Mouse (Mus musculus): ENCODE results near the gene Lsamp.
A peak's percentile ranks its signal among the peaks of the same experiment; 100 is the strongest.

The Lsamp gene

DNA sequence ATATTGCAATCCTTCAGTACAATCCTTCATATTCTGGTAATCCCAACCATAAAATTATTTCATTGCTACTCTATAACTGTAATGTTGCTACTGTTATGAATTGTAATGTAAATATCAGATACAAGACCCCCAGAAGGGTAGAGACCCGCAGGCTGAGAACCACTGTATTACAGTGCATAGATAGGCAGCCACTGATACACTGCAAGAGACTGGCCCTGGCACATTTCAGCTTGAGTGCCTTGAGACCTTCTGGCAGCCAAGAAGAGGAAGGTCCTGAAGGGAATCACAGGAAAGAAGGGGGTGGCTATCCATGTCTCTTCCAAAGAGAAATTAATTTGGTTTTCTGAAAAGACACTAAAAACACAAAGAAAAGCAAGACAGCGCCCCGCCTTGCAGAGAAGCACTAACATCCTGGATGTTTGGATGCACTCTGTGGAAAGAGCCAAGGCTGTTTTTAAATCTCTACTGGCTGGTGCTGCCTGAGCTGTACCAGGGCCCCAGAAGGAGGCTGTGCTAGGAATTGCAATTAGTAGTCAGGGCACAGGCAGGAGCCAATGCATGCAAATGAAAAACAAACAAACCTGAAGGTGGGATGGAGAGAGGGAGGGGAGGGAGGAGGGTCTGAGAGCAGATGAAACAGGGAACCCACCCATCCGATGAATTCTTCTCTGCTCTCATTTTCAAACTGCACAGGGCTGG lies 1787.4 kb downstream of the Lsamp start:
- DNase-seq (ENCODE audit: low spot score in 2 of 2): no peak

DNA sequence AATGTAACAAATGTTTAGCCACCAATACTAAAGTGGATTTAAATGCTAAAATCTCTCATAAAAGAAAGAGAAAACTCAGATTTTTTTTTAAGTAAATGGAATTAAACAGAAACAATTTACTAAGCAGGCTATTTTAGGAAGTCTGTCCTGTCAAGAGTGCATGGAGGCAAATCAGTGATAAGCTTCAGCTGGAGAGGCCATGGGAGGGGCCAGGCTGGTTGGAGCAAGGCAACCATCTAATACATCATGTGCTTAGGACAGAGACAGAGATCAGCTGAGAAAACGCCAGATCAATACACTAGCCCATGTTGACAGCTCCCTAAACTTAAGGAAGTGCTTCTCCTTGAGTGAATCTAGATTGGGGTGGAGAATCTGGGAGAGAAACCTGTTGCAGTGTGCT lies 1793.4 kb downstream of the Lsamp start:
- DNase-seq (ENCODE audit: low spot score in 2 of 2): no peak

DNA sequence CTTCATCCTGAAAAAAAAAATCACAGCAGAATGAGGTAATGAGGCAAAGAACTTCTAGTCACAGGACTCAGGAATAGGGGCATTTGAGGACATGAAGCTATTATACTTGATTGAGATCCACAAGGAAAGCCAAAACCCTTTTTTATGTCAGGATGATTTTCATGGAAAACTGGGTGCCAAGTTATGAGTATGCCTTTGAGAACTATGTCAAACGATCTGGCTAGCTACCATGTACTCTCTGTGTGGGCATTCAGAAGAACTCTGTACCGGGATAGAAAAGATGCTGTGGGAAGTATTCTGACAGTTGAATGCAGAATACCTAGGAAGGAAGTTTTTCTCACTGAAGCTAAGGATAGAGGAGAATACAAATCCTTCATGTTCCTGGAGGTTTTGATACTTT lies 1801.4 kb downstream of the Lsamp start:
- DNase-seq (ENCODE audit: low spot score in 2 of 2): no peak

DNA sequence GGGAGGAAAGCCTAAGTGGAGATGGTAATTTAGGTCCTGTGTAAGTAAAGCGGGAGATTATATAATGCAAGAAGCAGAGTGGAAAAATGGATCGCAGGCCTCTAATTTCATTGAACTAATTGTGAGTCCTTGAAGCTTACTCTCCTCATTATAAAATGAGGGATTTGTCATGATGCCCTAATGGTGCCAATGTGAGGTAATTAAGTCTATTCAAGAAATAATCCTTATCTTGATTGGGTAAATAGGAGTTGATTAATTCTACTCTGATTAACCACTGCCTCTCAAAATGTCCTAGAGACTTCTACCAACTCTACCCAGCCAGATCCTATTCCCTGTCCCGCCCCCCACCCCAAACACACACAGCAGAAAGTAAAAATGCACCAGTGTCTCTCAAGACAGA lies 1802.5 kb downstream of the Lsamp start:
- DNase-seq (ENCODE audit: low spot score in 2 of 2): no peak

DNA sequence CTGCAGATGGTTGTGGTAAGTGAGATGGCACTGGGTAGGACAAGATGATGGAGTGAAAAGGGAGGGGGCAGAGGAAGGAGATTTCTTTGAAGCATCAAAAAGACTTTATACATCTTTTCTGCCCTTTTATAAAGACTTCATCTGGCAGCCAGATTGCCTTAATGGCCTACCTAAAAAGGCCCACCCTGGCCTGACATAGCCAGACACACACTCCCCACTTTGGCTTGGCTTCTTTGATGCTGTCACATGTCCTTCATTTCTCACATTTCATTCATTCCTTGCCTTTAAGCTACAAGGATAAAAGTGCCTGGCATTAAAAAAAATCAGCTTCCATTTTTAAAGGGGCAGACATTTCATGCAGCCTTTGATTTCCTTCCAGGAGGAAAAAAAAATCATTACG lies 1803.0 kb downstream of the Lsamp start:
- no peak for DNase-seq (ENCODE audit: low spot score in 2 of 2)

DNA sequence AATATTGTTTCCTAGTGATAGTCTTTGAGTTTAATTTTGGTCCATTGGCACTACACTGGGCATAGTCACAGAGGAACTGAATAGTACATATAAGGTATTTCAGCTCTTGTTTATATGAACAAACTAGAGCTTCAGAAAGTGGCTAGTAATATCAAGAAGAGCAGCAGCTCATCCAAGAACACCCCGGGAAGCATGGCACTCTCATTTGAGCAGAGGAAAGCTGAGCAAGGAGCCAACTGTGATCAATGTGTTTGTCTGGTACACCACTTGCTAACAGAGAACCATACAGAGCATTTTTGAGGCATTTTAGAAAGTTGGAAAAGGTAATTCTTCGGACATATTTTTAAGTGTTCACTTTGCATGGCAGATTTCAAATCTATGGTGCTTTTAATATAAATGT lies 1805.9 kb downstream of the Lsamp start:
- no peak for DNase-seq (ENCODE audit: low spot score in 2 of 2)

DNA sequence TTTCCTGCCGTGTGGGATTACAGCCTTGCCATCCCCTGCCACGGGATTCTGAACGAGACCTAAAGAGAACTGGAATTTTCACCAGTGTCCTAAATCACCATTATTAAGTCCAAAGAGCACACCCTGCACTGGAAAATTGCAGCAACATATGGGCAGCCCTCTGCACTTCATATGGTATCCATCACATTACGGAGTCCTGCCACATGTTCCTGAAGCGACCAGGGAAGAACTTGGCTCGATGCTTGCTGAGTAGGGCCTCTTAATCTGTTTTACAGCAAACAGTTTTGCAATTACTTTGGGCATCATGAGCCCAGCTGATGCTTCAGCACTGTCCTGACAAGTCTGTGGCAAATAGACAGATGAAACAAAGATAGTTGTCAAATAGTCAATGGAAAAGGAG lies 1836.2 kb downstream of the Lsamp start:
- DNase-seq (ENCODE audit: low spot score in 2 of 2): no peak

DNA sequence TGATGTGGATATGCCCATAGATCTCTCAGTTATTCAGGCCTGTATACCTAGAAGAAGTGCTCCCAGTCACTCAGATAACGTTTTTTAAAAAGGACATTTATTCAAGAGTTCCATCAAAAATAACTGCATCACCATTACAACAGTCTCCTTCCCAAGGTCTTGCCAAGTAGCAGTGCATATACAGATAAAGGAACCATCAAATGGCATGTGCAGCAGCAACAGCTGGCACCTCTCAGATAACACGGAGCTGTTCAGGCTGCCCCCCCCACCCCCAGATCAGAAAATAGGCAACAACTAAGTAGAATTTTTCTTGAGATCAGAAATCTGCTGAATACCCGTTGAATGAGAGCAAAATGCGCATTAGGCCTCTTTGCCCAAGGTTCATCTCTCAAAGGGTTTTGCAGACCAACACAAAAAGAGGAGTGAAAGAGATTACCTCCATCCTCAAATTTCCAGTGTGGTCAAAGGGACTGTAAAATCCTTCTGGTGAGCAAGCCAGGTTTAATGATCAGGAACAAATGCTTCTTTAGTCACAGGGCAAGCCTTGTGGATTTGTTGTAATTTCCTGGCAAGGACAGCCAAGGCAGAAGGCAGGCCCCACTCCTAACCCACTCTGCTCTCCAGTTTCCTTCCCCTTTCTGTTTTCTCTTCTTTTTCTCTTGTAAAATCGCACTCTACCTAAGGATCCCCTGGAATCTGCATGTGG lies 1842.9 kb downstream of the Lsamp start:
- no peak for DNase-seq (ENCODE audit: low spot score in 2 of 2)

DNA sequence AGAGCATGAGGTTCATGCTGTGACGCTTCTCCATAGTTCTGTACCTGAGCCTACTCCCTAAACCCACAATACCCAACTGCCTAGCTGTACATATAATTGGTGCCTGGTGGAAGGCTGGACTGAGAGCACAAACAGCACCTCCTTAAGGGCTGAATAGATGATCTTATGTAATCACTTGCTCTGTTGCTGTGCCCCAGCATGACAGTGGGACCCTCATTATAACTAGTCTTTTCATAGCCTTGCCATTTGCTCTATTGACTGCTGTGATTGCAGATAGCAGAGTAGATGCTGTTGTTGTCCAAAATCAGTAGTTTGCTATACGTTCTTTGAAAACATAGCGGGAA lies 1843.4 kb downstream of the Lsamp start:
- DNase-seq (ENCODE audit: low spot score in 2 of 2): no peak

DNA sequence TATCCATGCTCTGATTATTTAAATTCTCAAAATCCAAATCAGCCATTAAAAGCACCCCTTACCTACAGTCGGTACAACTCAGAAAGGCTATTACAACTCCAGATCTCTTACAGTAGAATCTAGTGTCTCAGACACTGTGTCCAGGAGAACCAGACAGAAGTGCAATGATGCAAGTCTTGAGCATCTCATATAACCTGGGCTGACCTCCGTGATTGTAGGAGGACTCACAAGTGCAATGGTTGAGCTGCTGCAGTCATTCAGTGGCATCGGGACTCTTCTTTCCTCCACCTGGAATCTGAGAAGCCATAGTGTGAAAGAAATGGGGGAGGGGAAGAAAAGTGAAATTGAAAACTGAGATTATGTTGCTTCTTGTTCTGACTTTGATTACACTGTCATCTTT lies 1850.5 kb downstream of the Lsamp start:
- no peak for DNase-seq (ENCODE audit: low spot score in 2 of 2)

DNA sequence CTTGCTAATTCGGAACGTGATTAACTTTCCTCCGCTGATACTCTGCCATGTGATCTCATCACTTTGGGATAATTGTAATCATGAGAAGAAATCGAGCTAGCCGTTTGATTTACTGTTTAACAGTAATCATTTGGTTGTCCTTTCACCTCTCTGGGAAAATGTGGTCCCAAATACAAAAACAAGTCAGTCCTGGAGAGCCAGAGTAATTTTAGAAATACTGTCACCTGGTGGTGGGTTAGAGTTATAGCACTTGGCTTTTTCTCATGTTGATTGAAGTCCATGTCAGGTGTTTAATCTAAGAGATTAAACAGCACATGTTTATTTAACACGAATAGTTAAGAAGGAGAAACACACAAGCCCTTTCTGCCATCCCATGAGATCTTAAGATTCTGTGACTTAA lies 1851.6 kb downstream of the Lsamp start:
- no peak for DNase-seq (ENCODE audit: low spot score in 2 of 2)

DNA sequence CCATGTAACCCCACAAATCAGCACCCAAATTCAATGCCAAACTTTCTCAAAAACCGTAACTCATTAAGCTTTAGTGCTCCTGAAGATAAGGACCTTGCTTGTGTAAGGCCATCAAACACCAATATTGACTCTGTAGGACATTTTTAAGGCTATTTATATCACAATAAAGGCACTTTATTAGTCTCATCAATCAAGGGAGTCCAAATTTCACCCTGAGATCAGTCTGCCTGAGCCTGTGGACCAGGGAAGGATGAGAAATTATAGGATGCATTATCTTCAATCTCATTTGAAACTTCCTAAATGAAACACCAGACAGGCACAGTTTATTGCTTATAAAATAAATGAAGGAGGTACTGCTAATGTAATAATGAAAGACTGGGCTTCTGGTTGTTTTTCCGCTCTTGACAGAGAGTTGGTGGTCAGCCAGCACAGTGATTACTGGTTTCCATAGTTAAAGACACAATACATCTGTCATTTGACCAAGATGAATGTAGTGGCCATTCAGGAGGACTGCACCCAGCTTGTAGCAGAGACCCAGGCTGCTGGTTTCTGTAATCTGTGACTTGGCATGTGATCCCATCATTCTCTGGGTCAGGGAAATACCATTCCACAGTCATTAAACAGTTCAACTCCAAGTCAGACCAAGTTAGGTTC lies 1855.7 kb downstream of the Lsamp start:
- no peak for DNase-seq (ENCODE audit: low spot score in 2 of 2)

DNA sequence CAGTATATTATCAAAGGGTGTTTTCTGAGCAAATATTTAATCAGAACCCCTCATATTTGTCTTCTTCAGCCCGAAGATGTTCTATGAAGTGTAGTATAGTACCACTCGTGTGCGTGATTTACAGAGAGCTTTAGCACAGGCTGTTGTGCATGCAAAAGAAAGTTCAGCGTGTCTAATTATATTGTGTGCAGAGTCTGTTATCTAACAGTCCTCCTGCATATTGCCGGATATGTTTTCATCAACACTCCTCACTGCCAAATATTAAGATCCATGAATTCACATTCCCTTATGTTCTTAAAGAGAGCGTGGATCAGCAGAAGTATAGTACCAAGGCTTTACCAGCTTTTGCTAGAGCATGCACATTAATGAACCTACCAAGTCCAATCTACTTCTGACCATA lies 1862.7 kb downstream of the Lsamp start:
- DNase-seq (ENCODE audit: low spot score in 2 of 2): no peak

DNA sequence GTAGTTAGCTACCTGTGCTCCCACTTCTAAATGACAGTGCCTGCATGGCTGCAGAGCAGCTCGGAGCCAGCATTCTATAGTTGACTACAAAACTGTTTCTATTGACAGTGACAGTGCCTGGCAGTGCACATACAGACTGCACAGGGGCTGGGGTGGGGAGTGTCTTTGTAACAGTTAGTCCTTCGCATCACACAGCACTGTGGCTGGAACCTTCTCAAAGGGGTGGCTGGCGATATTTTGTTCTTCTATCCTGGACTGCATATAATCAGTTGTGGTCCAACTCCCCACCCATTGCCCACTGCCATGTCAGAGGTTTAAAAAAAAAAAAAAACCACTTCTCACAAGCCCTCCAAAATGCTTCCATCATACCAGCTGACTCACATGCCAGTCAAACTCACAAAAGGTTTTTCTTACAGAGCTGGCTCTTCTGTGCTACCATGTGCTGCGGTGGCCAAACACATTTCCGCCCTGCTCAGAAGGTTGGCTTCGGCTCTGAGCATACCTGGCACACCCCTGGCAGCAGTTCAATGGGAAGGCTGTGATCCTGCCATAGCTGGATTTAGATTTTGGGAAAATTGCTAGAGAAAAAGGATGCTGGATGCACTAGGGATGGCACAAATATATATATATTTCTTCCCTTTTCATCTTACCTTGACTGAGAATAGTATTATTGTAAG lies 1887.9 kb downstream of the Lsamp start:
- DNase-seq (ENCODE audit: low spot score in 2 of 2): no peak

DNA sequence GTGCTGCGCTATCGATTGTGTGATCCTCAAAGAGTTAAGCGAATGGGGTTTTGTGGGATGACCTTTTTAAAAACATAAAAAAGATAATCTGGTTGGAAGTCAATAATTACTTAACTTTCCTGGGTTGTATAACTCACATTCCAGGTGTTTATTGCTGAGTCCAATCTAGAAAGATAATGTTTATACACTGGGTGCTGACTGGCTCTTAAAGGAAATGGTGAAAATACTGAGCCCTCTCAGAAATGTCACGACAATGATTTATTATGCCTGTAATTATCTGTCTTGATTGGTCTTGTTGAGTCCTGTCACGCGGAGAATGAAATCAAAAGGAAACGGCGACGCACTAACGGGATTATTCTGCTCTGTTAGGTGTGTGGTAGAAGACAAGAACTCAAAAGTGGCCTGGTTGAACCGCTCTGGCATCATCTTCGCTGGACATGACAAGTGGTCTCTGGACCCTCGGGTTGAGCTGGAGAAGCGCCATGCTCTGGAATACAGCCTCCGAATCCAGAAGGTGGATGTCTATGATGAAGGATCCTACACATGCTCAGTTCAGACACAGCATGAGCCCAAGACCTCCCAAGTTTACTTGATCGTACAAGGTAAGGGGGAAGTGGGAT lies 1904.5 kb downstream of the Lsamp start:
- no peak for DNase-seq (ENCODE audit: low spot score in 2 of 2)

DNA sequence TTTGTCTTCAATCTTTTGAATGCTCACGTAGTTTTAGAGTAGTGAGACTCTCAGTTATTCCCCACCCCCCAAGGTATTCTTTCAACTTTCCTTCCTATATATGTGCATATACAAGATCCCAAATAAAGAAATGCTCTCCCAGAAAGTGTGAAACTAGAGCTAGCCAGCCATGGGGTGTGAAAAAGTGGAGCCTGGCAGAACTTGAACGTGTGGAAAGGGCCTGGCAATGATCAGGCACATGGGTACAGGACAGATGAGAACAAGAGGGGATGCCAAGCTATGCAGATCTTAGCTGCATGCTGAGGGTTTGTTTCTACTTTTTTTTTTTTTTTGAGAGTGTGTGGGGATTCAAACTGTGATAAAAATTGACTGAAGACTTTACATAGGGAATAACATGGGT lies 1916.6 kb downstream of the Lsamp start:
- DNase-seq (ENCODE audit: low spot score in 2 of 2): peak; percentile 15 to 34

DNA sequence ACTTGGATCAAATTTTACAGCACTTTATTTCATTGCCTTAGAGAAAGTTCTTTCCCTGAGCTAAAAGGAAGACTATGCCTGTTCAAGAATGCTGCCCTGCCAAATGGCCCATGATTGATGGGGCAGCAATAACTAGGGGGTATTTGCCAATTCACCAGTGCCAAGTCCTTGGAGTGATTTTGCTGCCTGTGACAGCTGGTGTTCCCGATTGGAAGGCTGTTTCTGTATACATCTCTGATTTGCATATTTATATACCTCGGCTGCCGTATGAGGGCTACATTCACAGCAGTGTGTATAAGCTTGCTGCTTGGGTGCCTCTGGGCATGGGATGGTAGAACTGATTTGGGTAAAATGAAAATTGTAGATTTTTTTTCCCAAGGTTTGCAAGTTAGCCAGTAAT lies 1919.5 kb downstream of the Lsamp start:
- no peak for DNase-seq (ENCODE audit: low spot score in 2 of 2)

DNA sequence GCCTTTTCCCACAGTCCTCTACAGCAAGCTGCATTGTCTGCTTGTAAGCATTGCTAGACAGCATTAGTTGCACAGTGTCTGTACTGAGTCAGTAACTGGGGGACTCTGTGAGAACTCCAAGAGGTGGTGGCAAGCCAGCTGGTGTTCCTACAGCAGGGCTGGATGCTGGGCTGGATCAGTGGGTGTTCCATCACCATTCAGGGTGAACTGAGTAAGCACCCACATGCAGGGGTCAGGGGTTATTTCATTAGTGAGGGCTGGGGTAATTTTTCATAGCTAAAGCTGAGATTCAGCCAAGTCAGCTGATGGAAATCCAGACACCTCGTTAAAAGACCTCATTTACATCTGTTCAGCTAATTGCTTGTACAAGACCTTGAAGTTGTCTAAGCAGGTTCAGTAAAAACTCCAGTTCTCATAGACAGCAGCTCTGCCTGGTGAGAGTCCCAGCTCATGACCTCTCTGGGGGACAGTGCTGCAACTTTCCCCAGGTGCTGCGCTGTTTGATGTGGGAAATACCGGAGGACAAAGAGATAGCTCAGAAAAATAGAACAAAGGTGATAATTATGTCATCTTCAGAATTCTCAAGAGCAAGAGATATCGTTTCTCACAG lies 1928.5 kb downstream of the Lsamp start:
- DNase-seq (ENCODE audit: low spot score in 2 of 2): no peak

DNA sequence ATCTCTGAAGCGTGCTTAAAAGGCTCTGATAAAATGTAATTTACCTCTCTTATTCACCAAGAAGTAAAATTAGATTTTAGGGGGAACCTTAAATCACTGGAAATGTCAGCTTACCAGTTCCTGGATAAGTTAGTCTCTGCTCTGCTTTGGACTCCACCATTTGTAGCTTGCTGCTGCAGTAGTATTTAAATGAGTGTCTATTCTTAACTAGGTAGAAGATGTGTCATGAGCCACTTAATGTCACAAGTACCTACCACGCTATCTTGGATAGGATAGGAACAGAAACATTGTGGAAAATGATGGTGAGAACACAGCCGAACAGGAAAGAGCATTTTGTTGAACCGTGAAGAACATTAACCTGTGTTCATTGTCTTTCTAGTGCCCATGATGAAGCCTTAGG lies 1929.2 kb downstream of the Lsamp start:
- no peak for DNase-seq (ENCODE audit: low spot score in 2 of 2)

DNA sequence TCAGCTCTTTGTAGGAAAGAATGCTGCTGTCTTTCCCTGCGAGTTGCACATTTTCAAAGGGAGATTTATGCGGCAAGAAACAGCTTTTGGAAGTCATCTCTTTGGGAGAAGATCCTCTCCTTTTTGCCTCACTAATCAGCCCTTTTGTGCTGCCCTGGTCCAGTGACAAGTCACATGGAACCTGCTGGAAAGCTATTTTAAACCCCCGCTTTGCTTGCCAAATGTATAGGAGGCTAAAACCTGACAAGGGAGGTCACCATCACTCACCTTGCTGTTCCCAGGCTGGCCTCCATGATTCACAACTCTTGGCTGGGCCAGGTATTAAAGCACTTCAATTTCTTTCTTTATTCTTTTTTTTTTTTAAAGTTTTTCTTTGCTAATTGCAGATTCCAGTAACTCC lies 1932.2 kb downstream of the Lsamp start:
- no peak for DNase-seq (ENCODE audit: low spot score in 2 of 2)

DNA sequence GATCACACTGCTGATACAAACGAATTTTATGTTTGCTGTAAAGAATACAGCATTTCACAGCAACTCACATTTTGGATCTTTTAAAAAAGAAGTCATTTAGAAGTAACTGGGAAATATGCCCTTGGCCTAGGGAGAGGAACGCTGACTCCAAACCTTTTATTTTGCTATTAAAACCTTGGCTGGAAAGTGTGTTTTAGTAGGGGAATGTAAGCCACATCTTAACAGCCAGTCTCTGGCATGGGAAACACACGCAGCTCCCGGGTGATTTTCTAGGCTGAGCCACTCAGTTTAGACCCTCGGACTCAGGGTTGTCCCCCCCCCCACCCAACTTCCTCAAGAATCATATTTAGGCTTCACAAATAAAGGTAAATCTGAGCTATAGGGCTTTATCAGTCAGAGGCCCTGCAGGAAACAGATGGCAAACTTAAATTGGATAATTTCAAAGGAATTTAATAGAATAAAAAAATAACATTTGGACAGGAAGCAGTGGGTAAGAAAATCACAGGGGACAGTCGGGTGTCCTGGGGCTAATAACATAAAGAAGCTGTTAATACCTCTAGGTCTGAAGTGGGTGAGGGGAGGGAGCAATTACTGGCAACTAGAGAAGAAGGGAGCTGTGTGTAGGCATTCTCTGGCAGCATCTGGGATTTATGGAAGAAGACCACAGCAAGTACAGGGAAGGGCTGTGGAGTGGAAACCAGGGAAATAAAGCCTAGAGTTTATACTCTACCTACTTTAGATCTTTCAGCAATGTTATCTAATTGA lies 1933.1 kb downstream of the Lsamp start:
- DNase-seq (ENCODE audit: low spot score in 2 of 2): no peak

Data from frontal cortex, postnatal 10 days (tissue).